Mouse (Mus musculus): ENCODE data around the gene Galc. TPM values are rescaled to one million over a fixed set of nuclear protein-coding genes. Genes with fewer than 3 reads are reported as not detected.

Galc gene
- polyA plus RNA-seq, 1 experiment: 0.93 TPM

DNA sequence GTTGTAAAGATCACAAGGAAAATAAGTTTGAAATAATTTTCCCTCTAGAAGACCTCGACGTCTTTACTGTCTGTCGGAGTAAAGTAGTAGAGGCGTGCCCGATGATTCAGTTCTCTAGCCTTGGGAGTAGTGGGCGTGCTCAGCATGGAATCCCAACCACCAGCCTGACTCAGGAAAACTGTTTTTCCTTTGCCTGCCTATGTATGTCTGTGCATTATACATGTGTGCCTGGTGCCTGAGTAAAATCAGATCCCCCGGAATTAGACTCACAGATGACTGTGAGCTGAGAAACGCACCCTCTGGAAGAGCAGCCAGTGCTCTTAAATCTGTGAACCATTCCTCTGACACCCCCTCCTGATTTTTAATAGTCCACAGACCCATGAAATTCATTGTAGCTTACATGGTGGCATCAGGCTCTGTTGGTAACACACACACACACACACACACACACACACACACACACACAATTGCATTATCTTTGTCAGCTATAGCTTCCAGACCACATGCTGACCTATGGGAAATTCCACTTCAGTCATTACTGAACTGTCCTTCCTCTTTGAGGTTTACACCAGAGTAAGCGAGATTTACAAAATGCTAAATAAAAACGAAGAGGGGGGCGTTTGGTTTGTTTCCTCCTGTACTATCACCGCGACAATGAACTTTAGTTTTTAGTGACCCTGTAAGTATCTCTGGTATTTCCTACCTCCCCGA is 23.7 kb upstream of the Galc start:
- Histone ChIP-seq H3K4me3 (replicated peaks) (no peak overlapping the region), H3K36me3 (replicated peaks; ENCODE audit: low read length) (no peaks in the 10 kb centered on the region), H3K27me3 (replicated peaks) (no peaks in the 10 kb centered on the region), H3K9me3 (no peaks in the 10 kb centered on the region), H3K4me1 (peaks cover 4% of the 10 kb centered on the region; the same call in 1 of the 2 replicates)
- TF ChIP-seq GATA1 (IDR thresholded peaks at IDR 0.05; ENCODE audit: borderline replicate concordance, low read length) (no peak), FLI1 (IDR thresholded peaks at IDR 0.05; ENCODE audit: low read length) (no peak)

DNA sequence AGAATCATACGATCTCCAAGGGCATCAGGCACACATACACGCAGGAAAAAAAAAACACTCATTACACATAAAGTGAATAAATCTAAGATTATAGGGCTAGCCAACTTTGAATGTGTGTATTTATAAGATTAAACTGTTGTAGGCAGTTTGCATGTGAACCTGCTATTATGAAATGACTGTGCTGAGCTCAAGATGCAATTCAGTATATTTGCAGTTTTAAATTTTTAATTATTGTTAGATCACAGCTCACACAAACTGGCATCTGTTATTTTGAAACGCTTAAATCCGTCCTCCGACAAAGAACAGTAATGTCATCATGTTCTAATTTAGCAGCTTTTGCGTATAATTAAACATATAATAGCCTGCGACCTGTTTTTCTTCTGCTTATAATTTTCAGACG is 21.7 kb upstream of the Galc start:
- no peak for TF ChIP-seq GATA1 (IDR thresholded peaks at IDR 0.05; ENCODE audit: borderline replicate concordance, low read length)
- TF ChIP-seq FLI1 (IDR thresholded peaks at IDR 0.05; ENCODE audit: low read length): no peak
- Histone ChIP-seq H3K27me3 (replicated peaks) (no peaks in the 10 kb centered on the region), H3K4me1 (peaks cover 4% of the 10 kb centered on the region; the same call in 1 of the 2 replicates), H3K9me3 (no peaks in the 10 kb centered on the region), H3K36me3 (replicated peaks; ENCODE audit: low read length) (no peaks in the 10 kb centered on the region), H3K4me3 (replicated peaks) (no peak overlapping the region)

DNA sequence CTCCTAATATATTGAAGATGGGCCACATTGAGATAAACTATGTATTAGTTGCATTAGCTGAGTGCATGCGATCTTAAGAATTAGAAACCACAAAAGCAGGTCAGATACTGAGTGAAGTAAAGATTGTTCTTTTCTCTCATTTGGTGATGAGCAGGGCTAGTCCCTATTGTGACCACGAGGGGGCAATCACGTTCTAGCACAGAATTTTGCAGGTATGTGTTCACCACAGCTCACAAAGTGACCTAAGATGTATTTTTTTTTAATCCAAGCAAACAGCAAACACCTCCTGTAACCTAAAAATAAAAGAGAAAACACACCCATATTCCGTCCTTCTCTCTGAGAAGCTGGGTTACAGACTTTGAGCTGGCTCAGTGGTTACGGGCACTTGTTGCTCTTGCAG is 21.3 kb upstream of the Galc start:
- no peak for TF ChIP-seq FLI1 (IDR thresholded peaks at IDR 0.05; ENCODE audit: low read length)
- TF ChIP-seq GATA1 (IDR thresholded peaks at IDR 0.05; ENCODE audit: borderline replicate concordance, low read length): no peak
- no peak overlapping the region for H3K4me3 ChIP-seq (replicated peaks)
- peaks cover 4% of the 10 kb centered on the region; the same call in 1 of the 2 replicates for H3K4me1 ChIP-seq
- H3K36me3 ChIP-seq (replicated peaks; ENCODE audit: low read length): no peaks in the 10 kb centered on the region
- H3K9me3 ChIP-seq: no peaks in the 10 kb centered on the region
- peaks cover 2% of the 10 kb centered on the region for H3K27me3 ChIP-seq (replicated peaks)

DNA sequence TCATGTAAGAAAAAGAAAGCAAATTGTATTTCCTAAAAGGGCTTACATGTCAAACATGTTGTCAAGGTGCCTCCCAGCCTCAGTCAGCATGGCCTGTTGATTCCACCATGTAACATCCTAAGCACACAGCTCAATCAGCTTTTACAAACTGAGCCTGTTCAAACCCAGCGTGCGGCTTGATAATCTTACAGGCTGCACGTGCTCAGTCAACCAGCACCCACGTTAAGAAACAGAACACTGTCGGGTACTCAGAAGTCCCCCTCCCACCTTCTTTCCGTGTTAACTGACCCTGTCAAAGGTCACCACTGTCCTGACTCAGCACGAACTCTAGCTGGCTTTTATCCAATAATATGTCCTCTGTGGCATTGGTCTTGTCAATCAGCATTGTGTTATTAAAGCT is 13.2 kb upstream of the Galc start:
- Histone ChIP-seq H3K4me1 (peaks cover 35% of the 10 kb centered on the region), H3K9me3 (no peaks in the 10 kb centered on the region), H3K27me3 (replicated peaks) (peaks cover 8% of the 10 kb centered on the region), H3K36me3 (replicated peaks; ENCODE audit: low read length) (no peaks in the 10 kb centered on the region), H3K4me3 (replicated peaks) (no peak overlapping the region)
- TF ChIP-seq FLI1 (IDR thresholded peaks at IDR 0.05; ENCODE audit: low read length) (no peak), GATA1 (IDR thresholded peaks at IDR 0.05; ENCODE audit: borderline replicate concordance, low read length) (no peak)

DNA sequence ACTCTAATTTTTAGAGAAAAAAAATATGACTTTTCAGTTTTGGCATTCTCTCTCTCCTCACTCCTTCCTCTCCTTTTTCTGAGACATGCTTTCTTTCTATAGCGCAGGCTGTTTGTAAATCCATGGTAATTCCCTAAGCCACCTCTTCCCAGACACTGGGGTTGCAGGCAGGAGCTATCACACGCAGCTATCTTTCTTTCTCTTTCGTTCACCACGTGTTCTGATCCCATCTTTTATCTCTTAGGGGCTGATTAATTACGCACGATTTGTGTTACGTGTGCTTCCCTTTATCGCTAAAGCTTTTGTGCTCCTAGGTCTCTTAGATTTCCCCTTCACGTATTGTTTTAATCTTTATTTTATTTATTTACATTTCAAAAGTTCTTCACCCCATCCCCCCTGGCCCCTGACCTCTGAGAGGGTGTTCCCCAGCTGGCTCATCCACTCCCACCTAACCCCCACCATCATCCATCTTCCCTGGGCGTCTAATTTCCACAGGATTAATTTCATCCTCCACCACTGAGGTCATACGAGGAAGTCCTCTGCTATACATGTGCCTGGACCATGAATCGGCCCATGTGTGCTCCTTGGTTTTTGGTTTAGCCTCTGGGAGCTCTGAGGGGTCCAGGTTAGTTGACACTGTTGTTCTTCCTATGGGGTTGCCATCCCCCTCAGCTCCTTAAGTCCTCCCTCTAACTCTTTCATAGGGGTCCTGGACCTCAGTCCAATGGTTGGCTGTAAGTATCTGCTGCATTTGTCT is 11.7 kb upstream of the Galc start:
- no peaks in the 10 kb centered on the region for H3K9me3 ChIP-seq
- TF ChIP-seq FLI1 (IDR thresholded peaks at IDR 0.05; ENCODE audit: low read length) (no peak), GATA1 (IDR thresholded peaks at IDR 0.05; ENCODE audit: borderline replicate concordance, low read length) (no peak)
- peaks cover 8% of the 10 kb centered on the region for H3K27me3 ChIP-seq (replicated peaks)
- H3K4me1 ChIP-seq: peaks cover 35% of the 10 kb centered on the region
- H3K4me3 ChIP-seq (replicated peaks): peak overlapping the region; percentile 89
- no peaks in the 10 kb centered on the region for H3K36me3 ChIP-seq (replicated peaks; ENCODE audit: low read length)

DNA sequence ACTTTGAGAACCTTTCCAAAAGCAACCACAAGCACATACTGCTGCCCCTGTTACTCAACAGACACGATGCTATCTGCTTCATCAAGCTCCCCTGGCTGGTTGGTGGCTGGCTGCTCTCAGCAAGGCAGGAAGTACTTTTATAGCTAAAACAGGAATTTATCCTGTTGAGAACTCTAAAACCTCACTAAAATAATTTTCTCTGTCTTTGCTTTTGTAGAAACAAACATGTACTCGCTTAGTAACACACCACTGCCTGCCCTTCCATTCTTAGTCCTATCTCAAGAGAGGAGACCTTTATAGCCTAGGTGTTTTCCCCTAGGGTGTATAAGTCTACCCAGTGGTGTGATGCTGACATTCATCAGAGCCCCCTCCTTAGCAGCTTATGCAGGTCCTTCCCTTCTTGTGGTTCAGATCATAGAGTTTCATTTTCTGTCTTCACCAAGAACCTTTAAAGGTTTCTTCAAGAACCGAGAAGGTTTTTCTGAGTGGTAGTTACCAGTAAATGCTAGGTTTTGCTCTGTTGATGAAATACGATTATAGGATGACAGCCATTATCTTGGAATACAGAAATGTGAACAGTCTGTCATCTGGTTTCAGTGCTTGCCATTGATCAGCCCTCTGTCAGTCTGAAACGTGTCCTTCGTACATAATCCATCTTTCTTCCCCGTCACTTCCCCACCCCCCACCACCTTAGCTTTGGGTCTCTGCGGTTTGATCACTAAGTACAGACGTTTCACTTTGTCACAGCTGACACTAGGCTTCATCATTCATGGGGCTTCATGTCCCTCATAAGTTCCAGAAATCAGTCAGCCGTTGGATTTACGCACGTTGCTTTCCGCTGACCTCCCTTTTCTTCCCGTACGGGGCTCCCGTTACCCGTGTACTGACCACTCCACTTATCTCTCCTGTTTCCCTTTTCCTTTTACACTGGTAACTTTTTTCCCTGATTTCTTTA is 10.8 kb upstream of the Galc start:
- Histone ChIP-seq H3K4me3 (replicated peaks) (peak overlapping the region; percentile 89), H3K27me3 (replicated peaks) (peaks cover 6% of the 10 kb centered on the region), H3K36me3 (replicated peaks; ENCODE audit: low read length) (no peaks in the 10 kb centered on the region), H3K4me1 (peaks cover 35% of the 10 kb centered on the region), H3K9me3 (no peaks in the 10 kb centered on the region)
- TF ChIP-seq GATA1 (IDR thresholded peaks at IDR 0.05; ENCODE audit: borderline replicate concordance, low read length) (no peak), FLI1 (IDR thresholded peaks at IDR 0.05; ENCODE audit: low read length) (no peak)

DNA sequence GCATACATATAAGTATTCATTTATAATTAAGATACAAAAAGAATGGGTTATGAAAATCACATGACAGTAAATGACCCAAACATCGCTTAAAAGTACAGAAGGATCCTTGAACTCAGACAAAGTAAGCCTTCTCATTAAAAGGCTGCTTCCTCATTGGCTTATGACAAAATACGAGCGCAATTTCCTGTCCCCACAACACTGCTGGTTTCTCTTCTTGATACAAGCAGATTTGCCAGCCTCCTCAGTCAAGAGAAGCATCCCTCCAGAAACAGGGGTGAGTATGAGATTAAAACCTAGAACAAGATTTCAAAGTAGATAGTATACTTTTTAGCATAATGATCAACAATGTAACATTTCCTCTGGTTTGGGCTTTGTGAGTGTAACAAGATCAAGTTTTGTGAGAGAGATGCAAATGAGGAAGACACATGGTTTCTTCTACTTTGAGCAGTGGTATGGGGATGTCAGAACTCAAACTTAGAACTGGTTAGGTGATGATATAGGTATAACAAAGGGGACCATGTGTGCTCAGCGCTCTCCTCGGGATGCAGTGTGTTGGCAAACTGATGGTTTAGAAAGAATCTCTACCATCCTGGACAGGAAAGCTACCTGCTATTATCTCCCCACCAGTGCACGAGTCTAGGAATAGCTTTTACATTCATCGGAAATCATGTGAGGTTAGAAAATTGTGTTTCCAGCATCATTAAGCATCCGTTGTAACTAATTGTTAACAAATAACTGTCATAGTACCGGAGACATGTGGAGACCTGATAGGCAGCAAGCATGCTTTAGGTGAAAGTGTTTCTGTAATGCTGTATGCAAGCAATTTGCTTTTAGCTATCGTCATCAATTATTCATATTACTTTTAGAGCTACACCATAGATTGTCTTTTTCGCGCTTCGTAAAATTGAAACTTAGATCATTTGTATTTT is 9.4 kb upstream of the Galc start, which contains the start of gene Gpr65:
Gpr65 (plus strand) TSS at position 195 of the 929 bp plus-strand sequence.
- Histone ChIP-seq H3K27me3 (replicated peaks) (peaks cover 6% of the 10 kb centered on the region), H3K4me3 (replicated peaks) (peak within 1 kb of the TSS; percentile 79), H3K36me3 (replicated peaks; ENCODE audit: low read length) (no peaks in the 10 kb centered on the region), H3K9me3 (no peaks in the 10 kb centered on the region), H3K4me1 (peaks cover 35% of the 10 kb centered on the region)
- no peak for TF ChIP-seq FLI1 (IDR thresholded peaks at IDR 0.05; ENCODE audit: low read length)
- TF ChIP-seq GATA1 (IDR thresholded peaks at IDR 0.05; ENCODE audit: borderline replicate concordance, low read length): no peak

DNA sequence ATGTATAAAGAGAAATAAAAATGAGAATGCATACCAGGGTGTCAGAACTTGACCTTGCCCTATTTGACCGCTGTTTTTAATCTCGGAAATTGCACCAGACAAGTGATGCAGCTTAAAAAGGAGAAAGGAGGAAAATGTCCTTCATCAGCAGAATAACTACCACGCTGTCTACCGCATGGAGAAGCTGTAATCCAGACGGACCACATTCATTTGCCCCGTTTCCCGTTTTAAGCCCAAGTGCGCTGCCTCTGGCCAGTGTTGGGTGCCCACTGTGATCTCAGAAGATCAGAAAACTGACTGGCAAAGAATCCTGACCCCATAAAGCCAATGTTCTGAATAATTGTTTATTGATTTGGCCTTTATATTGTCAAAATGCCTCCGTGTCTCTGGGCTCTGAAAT is 6.4 kb upstream of the Galc start:
- TF ChIP-seq FLI1 (IDR thresholded peaks at IDR 0.05; ENCODE audit: low read length): no peak
- peaks cover 4% of the 10 kb centered on the region for H3K27me3 ChIP-seq (replicated peaks)
- no peaks in the 10 kb centered on the region for H3K9me3 ChIP-seq
- no peaks in the 10 kb centered on the region for H3K36me3 ChIP-seq (replicated peaks; ENCODE audit: low read length)
- H3K4me1 ChIP-seq: peaks cover 27% of the 10 kb centered on the region
- H3K4me3 ChIP-seq (replicated peaks): no peak overlapping the region

DNA sequence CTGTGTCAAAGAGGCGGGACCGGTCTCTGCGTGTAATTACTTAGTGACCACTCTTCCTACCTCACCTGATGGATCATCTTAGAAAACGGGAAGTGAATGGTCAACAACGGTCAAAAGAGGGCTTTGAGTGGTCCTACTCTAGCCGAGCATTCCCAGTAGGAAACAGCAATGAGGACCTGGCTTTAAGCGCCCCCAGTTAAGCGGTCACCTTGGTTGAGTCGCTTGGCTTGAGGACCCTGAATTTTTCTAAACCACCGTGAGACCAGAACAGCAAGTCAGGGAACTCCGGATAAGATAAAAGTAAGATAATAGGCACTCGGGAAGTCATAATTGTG is 226 bp upstream of the Galc start:
- Histone ChIP-seq H3K27me3 (replicated peaks) (no peaks in the 10 kb centered on the region), H3K4me1 (peaks cover 33% of the 10 kb centered on the region), H3K4me3 (replicated peaks) (peak overlapping the region; percentile 98), H3K9me3 (no peaks in the 10 kb centered on the region), H3K36me3 (replicated peaks; ENCODE audit: low read length) (peaks cover 4% of the 10 kb centered on the region)
- TF ChIP-seq GATA1 (IDR thresholded peaks at IDR 0.05; ENCODE audit: borderline replicate concordance, low read length) (no peak), FLI1 (IDR thresholded peaks at IDR 0.05; ENCODE audit: low read length) (no peak)

Data from megakaryocyte, embryonic 14.5 days (primary cell).